ENCODE assay signal across 17 mouse cellular contexts in the genomic region with DNA sequence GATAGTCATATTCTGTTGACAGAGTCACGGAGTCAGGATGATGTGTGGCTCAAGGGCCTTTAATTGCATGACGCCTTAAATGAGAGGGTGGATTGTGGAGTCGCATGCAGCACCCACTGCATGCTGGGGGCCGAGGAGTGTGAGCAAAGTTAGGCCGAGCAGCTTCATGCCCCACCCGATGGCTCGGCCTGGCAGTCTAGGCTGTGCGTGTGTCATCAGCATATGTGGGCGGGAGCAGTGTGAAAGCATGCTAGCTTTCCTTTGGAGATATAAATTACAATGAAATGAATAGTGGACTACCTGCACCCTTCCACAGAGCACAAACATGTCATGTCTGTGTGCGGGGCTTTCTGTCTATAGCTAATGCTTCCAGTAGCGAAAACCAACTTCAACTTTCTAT.
DNase-seq lines count a peak whose midpoint lies in the region; ATAC-seq and TF ChIP-seq lines count a peak whose summit lies in the region.
"Had no signal": no experiment of that assay in that cellular context is flagged by ENCODE, and none has a peak within 500 bp of the region (broad histone marks: within the 10 kb centered on the region; RNA-seq: fewer than 3 reads in every experiment).

No protein-coding gene starts in this region.

- ATAC-seq in kidney, embryonic 16.5 days (ENCODE audit: low FRiP score, low TSS enrichment): no peak
- ATAC-seq: forebrain, embryonic 16.5 days; intestine, embryonic 16.5 days; lung, postnatal 0 days had no signal

- H3K27ac ChIP-seq in kidney, embryonic 16.5 days (ENCODE audit: low read length): no peak overlapping the region
- H3K27ac ChIP-seq: limb, embryonic 10.5 days; liver, embryonic 13.5 days had no signal

- 79% methylated on average over 11 of the region's 11 CpGs for WGBS in kidney, embryonic 16.5 days

- no peak for TF ChIP-seq CTCF in E14TG2a.4 (conservative IDR thresholded peaks at IDR 0.05; ENCODE audit: low read length)

- H3K4me1 ChIP-seq in E14TG2a.4 (replicated peaks; ENCODE audit: low read depth, low read length): peaks cover 30% of the 10 kb centered on the region
- no peaks in the 10 kb centered on the region for H3K4me1 ChIP-seq in kidney, embryonic 16.5 days (ENCODE audit: insufficient read depth, low read length)

- H3K36me3 ChIP-seq in E14TG2a.4 (ENCODE audit: insufficient read depth, low read length): no peaks in the 10 kb centered on the region
- no peaks in the 10 kb centered on the region for H3K36me3 ChIP-seq in kidney, embryonic 16.5 days (ENCODE audit: insufficient read depth, low read length)
- H3K36me3 ChIP-seq: limb, embryonic 10.5 days; liver, embryonic 13.5 days had no signal

- DNase-seq in frontal cortex, postnatal 36 days (ENCODE audit: low spot score in 2 of 2): peak; percentile 33 to 61
- no peak for DNase-seq in frontal cortex, postnatal 10 days (ENCODE audit: low spot score in 2 of 2)
- DNase-seq in layer of hippocampus, postnatal 36 days: peak; percentile 10 to 12
- no peak for DNase-seq in layer of hippocampus, adult 9-10 months (ENCODE audit: low spot score)
- peak; percentile 42 to 69 for DNase-seq in left cerebral cortex, postnatal 25 days (ENCODE audit: low spot score in 2 of 2)
- DNase-seq in kidney, adult 18-20 months: no peak
- DNase-seq: adrenal gland, adult 2 months; cerebellum, adult 2 months; kidney, postnatal 14 days; liver, embryonic 13.5 days had no signal

- no peak overlapping the region for H3K4me2 ChIP-seq in kidney, embryonic 16.5 days (replicated peaks; ENCODE audit: low read depth, low read length)
- H3K4me2 ChIP-seq: liver, embryonic 13.5 days had no signal

- intact Hi-C loops in left cerebral cortex, postnatal 25 days (cut with DNase I): no loop called here

- no peaks in the 10 kb centered on the region for H3K9me3 ChIP-seq in E14TG2a.4 (ENCODE audit: low read length)
- H3K9me3 ChIP-seq in kidney, embryonic 16.5 days (ENCODE audit: low read length): no peaks in the 10 kb centered on the region
- H3K9me3 ChIP-seq: limb, embryonic 10.5 days; liver, embryonic 13.5 days had no signal

- no peaks in the 10 kb centered on the region for H3K27me3 ChIP-seq in E14TG2a.4 (ENCODE audit: insufficient read depth, low read length)
- H3K27me3 ChIP-seq in kidney, embryonic 16.5 days (ENCODE audit: insufficient read depth, low read length): no peaks in the 10 kb centered on the region
- H3K27me3 ChIP-seq: liver, embryonic 13.5 days had no signal

- H3K4me3 ChIP-seq in E14TG2a.4 (replicated peaks; ENCODE audit: low read length): 0 out of 2 replicates have a peak overlapping the region, but pooled peaks have one; percentile 8
- no peak overlapping the region for H3K4me3 ChIP-seq in kidney, embryonic 16.5 days (ENCODE audit: low read length)
- H3K4me3 ChIP-seq: erythroblast, embryonic 14.5 days; limb, embryonic 10.5 days; liver, embryonic 13.5 days had no signal

- H3K9ac ChIP-seq in kidney, embryonic 16.5 days (replicated peaks; ENCODE audit: low read length): no peak overlapping the region
- H3K9ac ChIP-seq: liver, embryonic 13.5 days had no signal

Comparison
In these comparisons a context has a peak if more than half of its experiments do, and no peak if none do; other contexts are left out.
1. DNase-seq: peak in frontal cortex, postnatal 36 days (2 of 2), layer of hippocampus, postnatal 36 days (2 of 2) and left cerebral cortex, postnatal 25 days (2 of 2); none in frontal cortex, postnatal 10 days (0 of 2), layer of hippocampus, adult 9-10 months (single experiment) and kidney, adult 18-20 months (single experiment).